Mouse (Mus musculus) thymus, postnatal 0 days (tissue): ENCODE data around the gene Tmprss15. TPM values are rescaled to one million over a fixed set of nuclear protein-coding genes. Genes with fewer than 3 reads are reported as not detected.

Source experiments
- DNase-seq: peaks from one replicate; pipeline ENCODE4 v3.0.0-alpha.2; 2015; ENCODE audit warnings: low spot score
- polyA plus RNA-seq: library from polyadenylated mRNA; unstranded; fragments of >200 nt; fragmentation: Nextera tagmentation; extraction: Ambion mirVana; gene quantifications from 2 replicates; pipeline ENCODE4 v1.2.1, GENCODE M21; 2015

Tmprss15 gene
- polyA plus RNA-seq, 1 experiment from 2014 or later, result 0.09 TPM

GRCm38 (mm10) chr16:78922644-78923043 is 168.3 kb downstream of the Tmprss15 start:
- DNase-seq, result no peak

Other genes starting within 250 kb of the Tmprss15 start
- 0.09 and 0.31 TPM in 2 replicates for gene Chodl, start 160.1 kb downstream of the Tmprss15 start, polyA plus RNA-seq